Mouse (Mus musculus) C2C12 (cell line): ENCODE results near the gene Trim3.

Experiments used
- CTCF ChIP-seq: IDR thresholded peaks from one replicate; pipeline ENCODE4 v1.5.1; 2011; ENCODE audit not compliant: control insufficient read depth, insufficient read depth, insufficient read length
- MYOD1 ChIP-seq: IDR thresholded peaks from one replicate; pipeline ENCODE4 v1.6.1; 2011; ENCODE audit warnings: low read depth; ENCODE audit not compliant: control insufficient read depth, insufficient read length
- MYOG ChIP-seq: IDR thresholded peaks from one replicate; pipeline ENCODE4 v1.6.1; 2011; ENCODE audit not compliant: control insufficient read depth, insufficient read length; ENCODE audit errors: extremely low read depth

GRCm38 (mm10) chr7:105632551-105632972 is 809 bp downstream of the Trim3 start:
- TF ChIP-seq CTCF: no peak
- no peak for TF ChIP-seq MYOD1
- no peak for TF ChIP-seq MYOG
